Mouse (Mus musculus) lung, embryonic 15.5 days (tissue): Measurements from ENCODE around the gene Tex14. TPM values are rescaled to one million over a fixed set of nuclear protein-coding genes. Genes with fewer than 3 reads are reported as not detected.
A peak's percentile ranks its signal among the peaks of the same experiment; 100 is the strongest.

Experiments used
- ATAC-seq: fragments of 200-750 bp; cut with Nextera tagmentation; 2 replicates; pipeline ENCODE4 v1.8.0; 2017; ENCODE audit warnings: moderate number of reproducible peaks, borderline replicate concordance; ENCODE audit not compliant: low FRiP score, low TSS enrichment; ENCODE audit errors: extremely low read depth
- H3K27ac ChIP-seq: fragments of 300-500 bp; sonication (generic); 2 replicates; pipeline ENCODE4 v1.5.1; 2015; ENCODE audit warnings: moderate library complexity, mild to moderate bottlenecking, inconsistent platforms
- H3K27me3 ChIP-seq: fragments of 300-500 bp; sonication (generic); 2 replicates; pipeline ENCODE4 v1.6.1; 2015; ENCODE audit warnings: inconsistent platforms
- H3K36me3 ChIP-seq: fragments of 300-500 bp; sonication (generic); 2 replicates; pipeline ENCODE4 v1.6.1; 2015; ENCODE audit warnings: inconsistent platforms
- H3K4me1 ChIP-seq: fragments of 300-500 bp; sonication (generic); 2 replicates; pipeline ENCODE4 v1.6.1; 2015; ENCODE audit warnings: inconsistent platforms
- H3K4me2 ChIP-seq: fragments of 300-500 bp; sonication (generic); 2 replicates; pipeline ENCODE4 v1.6.1; 2015; ENCODE audit warnings: inconsistent platforms, mild to moderate bottlenecking, moderate library complexity
- H3K4me3 ChIP-seq: fragments of 300-500 bp; sonication (generic); 2 replicates; pipeline ENCODE4 v1.5.1; 2015; ENCODE audit warnings: mild to moderate bottlenecking, inconsistent platforms
- H3K9ac ChIP-seq: fragments of 300-500 bp; sonication (generic); 2 replicates; pipeline ENCODE4 v1.6.1; 2015; ENCODE audit warnings: inconsistent platforms
- H3K9me3 ChIP-seq: fragments of 300-500 bp; sonication (generic); 2 replicates; pipeline ENCODE4 v1.6.1; 2016; ENCODE audit warnings: inconsistent platforms
- WGBS: fragments of 180-500 bp; shearing (Covaris S2); methylation state at CpG from one replicate; pipeline ENCODE4 v1.1.7; 2015; 5-methylcytosine and 5-hydroxymethylcytosine counted together
- polyA plus RNA-seq: library from polyadenylated mRNA; unstranded; fragments of >200 nt; fragmentation: Nextera tagmentation; extraction: Ambion mirVana; gene quantifications from 2 replicates; pipeline ENCODE4 v1.2.1, GENCODE M21; 2015

The Tex14 gene
- 0.46 and 0.54 TPM in 2 replicates for polyA plus RNA-seq

DNA sequence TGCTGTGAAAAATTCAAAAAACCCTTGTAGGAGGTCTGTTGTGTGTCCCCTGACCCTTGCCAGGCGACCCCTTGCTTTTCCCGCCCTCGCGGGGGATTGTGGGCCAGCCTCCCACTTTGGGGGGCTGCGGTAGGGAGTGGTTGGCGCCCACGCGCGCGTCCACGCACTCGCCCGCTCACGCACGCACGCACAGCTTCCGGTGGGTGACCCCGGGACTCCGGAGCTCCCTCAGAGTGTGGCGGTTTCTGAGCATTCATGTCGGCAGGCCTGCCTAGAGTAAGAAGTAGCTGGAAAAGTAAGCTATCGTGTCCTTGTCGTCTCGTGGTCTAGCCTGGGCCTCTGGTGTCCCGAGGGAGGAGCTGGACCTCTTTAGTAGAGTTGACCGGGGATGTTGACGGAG is at the start of gene Tex14, which contains the start of gene Rad51c:
Gene Tex14 (plus strand): TSS at position 190 of the 400 bp plus-strand sequence.
Gene Rad51c (minus strand): TSS at position 79 of the 400 bp plus-strand sequence.
- peaks cover 5% of the 10 kb centered on the region; the same call in 1 of the 2 replicates for H3K4me1 ChIP-seq
- H3K9ac ChIP-seq, result peak within 1 kb of the TSS; percentile 71
- H3K27ac ChIP-seq, result peak within 1 kb of the TSS; percentile 95
- H3K9me3 ChIP-seq, result no peaks in the 10 kb centered on the region
- H3K4me3 ChIP-seq, result peak within 1 kb of the TSS; percentile 51
- H3K4me2 ChIP-seq, result peak within 1 kb of the TSS; percentile 71
- H3K36me3 ChIP-seq, result no peaks in the 10 kb centered on the region
- 75% methylated on average over 27 of the region's 27 CpGs for WGBS
- peak; percentile 20; the same call in 1 of the 2 replicates for ATAC-seq
- no peaks in the 10 kb centered on the region for H3K27me3 ChIP-seq

DNA sequence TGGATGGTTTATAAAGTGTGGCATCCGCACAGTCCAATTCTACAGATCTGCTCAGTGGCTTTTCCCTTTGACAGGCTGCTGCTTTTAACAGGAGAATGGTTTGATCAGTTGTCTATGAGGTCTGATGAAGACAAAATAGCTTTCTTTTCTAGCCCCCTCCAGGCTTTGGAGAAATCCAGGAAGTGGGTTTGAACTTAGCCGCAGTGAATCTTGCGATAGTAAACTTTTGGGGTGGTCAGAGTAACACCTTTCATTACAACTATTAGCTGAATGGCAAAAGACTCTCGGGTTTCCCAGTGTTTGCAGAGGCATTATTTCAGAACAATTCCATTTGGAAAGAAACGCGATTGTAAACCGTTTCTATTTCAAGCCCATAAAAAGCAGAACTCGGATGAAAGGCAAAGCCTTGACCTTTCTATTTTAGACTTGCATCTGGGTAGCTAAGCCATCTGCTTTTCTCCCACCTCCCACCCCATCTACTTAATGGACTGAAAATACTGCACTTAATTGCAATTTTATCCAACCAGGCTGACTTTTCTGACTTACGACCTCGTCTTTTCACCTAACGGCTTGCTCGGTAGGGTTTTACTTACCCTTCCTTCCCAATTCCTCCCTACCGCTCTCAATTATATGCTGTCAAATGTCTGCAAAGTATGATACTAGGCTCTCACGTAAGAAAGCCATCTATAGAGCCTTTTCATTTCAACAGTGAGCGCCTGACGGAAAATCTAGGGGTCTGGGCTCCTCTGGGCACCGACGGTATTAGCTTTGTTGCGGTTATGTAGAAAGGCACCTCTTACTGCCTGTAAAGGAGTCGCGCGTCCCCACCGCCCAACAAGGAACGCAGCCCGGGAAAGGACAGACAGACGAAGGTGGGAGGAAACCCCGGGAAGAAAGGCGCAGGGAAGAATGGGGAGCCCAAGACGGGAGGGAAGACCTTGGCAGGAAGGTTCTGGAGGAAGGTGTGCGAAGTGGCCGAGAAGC is 47.3 kb upstream of the Tex14 start:
- Histone ChIP-seq H3K4me2 (peak overlapping the region; percentile 100), H3K27ac (no peak overlapping the region), H3K36me3 (no peaks in the 10 kb centered on the region), H3K4me1 (peaks cover 10% of the 10 kb centered on the region), H3K9me3 (no peaks in the 10 kb centered on the region), H3K4me3 (peak overlapping the region; percentile 71), H3K27me3 (peaks cover 51% of the 10 kb centered on the region), H3K9ac (peak overlapping the region; percentile 46)
- 7% methylated on average over 31 of the region's 31 CpGs for WGBS
- no peak for ATAC-seq

DNA sequence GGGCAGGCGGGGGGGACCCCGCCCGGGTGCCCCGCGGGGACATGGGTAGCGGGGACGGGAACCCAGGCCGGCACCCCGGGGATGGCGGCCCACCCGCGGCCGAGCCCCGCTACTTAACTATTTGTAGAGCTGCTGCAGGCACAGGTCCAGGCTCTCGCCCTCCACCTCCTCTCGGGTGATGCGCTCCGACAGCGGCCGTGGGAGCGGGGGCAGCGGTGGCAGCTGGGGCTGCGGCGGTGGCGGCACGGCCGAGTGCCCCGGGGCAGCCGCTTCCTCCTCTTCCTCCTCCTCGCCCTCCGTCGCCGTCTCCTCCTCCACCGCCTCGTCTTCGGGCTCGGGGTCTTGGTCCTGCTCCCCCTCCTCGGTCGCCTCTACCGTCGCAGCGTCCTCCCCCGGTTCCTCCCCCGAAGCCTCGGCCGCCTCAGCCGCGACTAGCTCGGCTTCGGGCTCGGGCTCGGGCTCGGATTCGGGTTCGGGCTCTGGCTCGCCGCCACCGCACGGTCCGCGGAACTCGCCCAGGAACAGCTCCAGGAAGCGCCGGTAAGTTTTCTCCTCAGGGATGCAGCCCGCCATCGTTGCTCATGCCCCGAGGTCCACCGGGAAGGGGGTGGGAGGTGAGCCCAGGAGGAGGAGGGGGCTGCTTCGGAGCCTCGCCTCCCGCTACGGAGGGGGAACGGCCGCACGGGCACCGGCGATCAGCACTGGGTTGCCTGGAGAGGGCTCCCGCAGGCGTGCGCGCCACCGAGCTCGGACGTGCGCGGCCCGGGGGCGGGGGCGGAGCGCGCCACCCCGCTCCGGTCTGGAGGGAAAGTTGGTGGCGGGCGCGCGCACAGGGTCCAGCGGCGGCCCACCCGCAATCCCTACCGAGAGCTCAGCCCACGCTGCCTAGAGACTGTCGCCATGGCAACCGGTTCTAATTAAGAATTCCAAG is 46.3 kb upstream of the Tex14 start, which contains the start of gene Ppm1e:
Gene Ppm1e (minus strand): TSS at position 693 of the 931 bp plus-strand sequence.
- H3K9me3 ChIP-seq, result no peaks in the 10 kb centered on the region
- WGBS, result under 1% methylated on average over 75 of the region's 104 CpGs
- H3K4me1 ChIP-seq, result peaks cover 10% of the 10 kb centered on the region
- no peaks in the 10 kb centered on the region for H3K36me3 ChIP-seq
- peak; percentile 86 for ATAC-seq
- peaks cover 51% of the 10 kb centered on the region for H3K27me3 ChIP-seq
- H3K9ac ChIP-seq, result peak within 1 kb of the TSS; percentile 46
- peak within 1 kb of the TSS; percentile 100 for H3K4me2 ChIP-seq
- no peak within 1 kb of the TSS for H3K27ac ChIP-seq
- H3K4me3 ChIP-seq, result peak within 1 kb of the TSS; percentile 71

DNA sequence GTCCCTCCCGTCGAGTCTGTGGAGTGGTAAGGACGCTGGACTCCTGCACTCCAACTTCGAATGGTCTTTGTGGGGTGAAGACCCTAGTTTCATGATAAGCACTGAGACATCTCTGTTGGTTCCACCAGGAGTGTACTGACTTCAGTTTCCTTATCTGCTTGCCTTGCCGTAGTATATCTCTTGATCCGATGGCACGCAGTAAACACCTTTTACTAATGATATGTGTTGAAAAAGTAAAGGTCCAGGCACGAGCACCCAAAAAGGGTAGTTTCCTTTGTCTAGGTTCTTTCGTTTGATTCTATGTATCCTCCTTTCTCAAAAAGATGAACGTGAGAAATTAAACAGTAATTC is 45.6 kb upstream of the Tex14 start:
- Histone ChIP-seq H3K4me1 (peaks cover 10% of the 10 kb centered on the region), H3K9me3 (no peaks in the 10 kb centered on the region), H3K27ac (no peak overlapping the region), H3K4me3 (peak overlapping the region; percentile 71), H3K9ac (peak overlapping the region; percentile 46; the same call in 1 of the 2 replicates), H3K27me3 (peaks cover 51% of the 10 kb centered on the region), H3K36me3 (no peaks in the 10 kb centered on the region), H3K4me2 (peak overlapping the region; percentile 100)
- 8% methylated on average over 10 of the region's 10 CpGs for WGBS
- no peak for ATAC-seq

DNA sequence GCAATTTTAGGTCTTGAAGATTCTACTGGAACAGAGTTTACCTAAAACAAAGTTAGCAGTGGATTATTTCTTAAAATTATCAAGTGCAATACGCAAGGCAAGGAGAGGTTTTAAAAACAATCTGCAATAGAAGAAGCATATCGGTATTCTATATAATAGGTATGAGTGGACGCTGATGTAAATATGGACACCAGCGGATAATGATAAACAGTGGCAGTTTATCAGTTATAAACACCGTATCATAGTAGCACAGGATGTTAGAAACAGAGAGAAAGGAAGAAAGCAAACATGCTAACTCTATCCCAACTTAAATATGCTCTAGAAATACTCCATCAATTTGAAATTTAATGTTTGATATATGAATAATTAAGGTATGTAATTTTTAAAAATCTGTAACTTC is 39.7 kb upstream of the Tex14 start:
- no peak overlapping the region for H3K9ac ChIP-seq
- H3K36me3 ChIP-seq, result no peaks in the 10 kb centered on the region
- H3K4me2 ChIP-seq, result no peak overlapping the region
- H3K9me3 ChIP-seq, result no peaks in the 10 kb centered on the region
- no peak for ATAC-seq
- H3K4me1 ChIP-seq, result no peaks in the 10 kb centered on the region
- no peak overlapping the region for H3K27ac ChIP-seq
- peaks cover 11% of the 10 kb centered on the region for H3K27me3 ChIP-seq
- 82% methylated on average over 5 of the region's 5 CpGs for WGBS
- H3K4me3 ChIP-seq, result no peak overlapping the region

DNA sequence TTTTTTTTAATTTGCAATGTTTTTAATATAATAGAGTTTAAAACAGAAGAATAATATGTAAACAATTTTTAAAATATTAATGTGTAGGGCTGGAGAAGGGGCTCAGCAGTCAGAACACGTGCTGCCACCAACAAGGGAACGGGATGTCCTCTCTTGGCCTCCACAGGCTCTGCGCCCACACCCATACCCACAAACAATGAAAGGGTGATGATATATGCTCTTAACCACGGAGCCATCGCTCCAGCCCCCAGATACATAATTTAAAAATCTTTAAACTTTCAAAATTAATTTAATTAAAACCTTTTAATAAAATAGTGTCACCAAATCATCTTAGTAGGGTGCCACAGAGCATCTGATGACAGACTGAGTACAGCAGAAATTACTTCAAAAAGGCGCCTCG is 37.8 kb upstream of the Tex14 start:
- WGBS, result 81% methylated on average over 7 of the region's 7 CpGs
- H3K4me1 ChIP-seq, result no peaks in the 10 kb centered on the region
- H3K27me3 ChIP-seq, result no peaks in the 10 kb centered on the region
- H3K27ac ChIP-seq, result no peak overlapping the region
- no peak for ATAC-seq
- H3K4me2 ChIP-seq, result no peak overlapping the region
- H3K4me3 ChIP-seq, result no peak overlapping the region
- H3K36me3 ChIP-seq, result no peaks in the 10 kb centered on the region
- no peak overlapping the region for H3K9ac ChIP-seq
- H3K9me3 ChIP-seq, result no peaks in the 10 kb centered on the region

DNA sequence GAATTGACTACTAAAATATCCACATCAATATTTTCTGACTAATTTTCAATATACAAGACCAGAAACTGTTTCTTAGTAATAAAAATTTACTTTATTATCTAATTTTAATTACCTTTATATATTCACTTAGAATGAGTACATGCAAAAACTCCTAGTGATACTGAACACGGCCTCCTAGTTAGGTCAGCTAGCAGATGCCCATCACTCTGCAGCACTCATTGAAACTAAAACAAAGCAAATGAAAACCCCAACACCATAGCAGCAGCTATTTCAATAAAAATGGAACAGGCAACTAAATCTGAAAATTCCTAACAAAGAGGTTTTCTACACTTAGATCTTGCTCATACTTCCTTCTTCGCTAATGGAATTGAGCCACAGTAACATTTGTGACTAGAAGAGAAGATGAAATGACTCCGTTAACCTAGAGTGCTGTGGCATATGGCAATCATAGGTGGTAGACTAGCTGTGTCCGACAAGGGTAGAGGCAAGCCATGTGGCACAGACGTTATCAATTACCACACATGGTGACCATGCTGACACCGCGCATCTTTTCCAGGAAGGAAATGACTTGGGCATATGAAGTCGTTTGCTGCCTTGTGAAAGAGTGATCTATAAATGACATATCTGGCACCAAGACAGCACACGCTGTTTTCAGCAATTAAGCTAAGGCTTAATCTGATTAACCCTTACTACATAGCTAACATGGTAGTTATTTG is 36.8 kb upstream of the Tex14 start:
- ATAC-seq, result no peak
- H3K4me1 ChIP-seq, result no peaks in the 10 kb centered on the region
- no peak overlapping the region for H3K4me2 ChIP-seq
- WGBS, result 68% methylated on average over 9 of the region's 9 CpGs
- H3K36me3 ChIP-seq, result no peaks in the 10 kb centered on the region
- no peak overlapping the region for H3K27ac ChIP-seq
- H3K9me3 ChIP-seq, result no peaks in the 10 kb centered on the region
- no peak overlapping the region for H3K9ac ChIP-seq
- no peak overlapping the region for H3K4me3 ChIP-seq
- no peaks in the 10 kb centered on the region for H3K27me3 ChIP-seq

DNA sequence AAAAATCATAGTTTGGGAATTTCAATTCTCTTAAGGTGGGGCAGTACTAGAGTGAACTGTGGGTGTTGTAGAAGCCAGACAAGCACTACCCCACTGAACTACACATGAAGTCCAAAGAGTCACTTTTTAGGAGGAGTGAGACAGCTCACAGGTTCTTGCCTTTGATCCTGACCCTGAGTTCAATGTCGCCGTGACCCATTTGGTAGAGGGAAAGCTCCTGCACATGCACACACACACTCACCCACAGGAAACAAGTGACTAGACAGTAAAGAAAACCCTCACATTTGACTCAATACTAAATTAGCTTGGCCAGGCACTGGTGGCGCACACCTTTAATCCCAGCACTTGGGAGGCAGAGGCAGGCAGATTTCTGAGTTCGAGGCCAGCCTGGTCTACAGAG is 20.3 kb upstream of the Tex14 start:
- no peaks in the 10 kb centered on the region for H3K9me3 ChIP-seq
- no peaks in the 10 kb centered on the region for H3K4me1 ChIP-seq
- H3K27ac ChIP-seq, result no peak overlapping the region
- no peaks in the 10 kb centered on the region for H3K27me3 ChIP-seq
- no peak overlapping the region for H3K4me3 ChIP-seq
- H3K36me3 ChIP-seq, result no peaks in the 10 kb centered on the region
- no peak for ATAC-seq
- no peak overlapping the region for H3K9ac ChIP-seq
- 98% methylated on average over 4 of the region's 4 CpGs for WGBS
- H3K4me2 ChIP-seq, result no peak overlapping the region

DNA sequence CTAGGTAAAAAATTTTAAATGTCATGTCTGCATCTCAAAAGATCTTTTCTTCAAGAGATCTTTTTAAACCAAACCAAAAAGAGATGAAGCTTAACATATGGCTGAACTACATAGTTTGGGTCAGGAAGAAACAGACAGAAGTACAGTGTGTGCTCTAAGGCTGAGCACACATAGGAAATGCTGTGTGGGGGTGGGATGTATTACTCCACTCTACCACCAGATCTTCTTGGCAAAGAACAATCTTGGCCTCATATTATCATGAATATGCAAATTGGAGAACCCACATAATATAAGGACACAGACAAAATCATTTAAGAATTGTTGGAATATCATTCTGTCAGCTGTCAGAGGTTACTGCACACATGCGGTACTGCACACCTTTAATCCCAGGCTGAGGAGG is 19.2 kb upstream of the Tex14 start:
- 95% methylated on average over 1 of the region's 1 CpGs for WGBS
- Histone ChIP-seq H3K4me1 (no peaks in the 10 kb centered on the region), H3K36me3 (no peaks in the 10 kb centered on the region), H3K27ac (no peak overlapping the region), H3K4me3 (no peak overlapping the region), H3K27me3 (no peaks in the 10 kb centered on the region), H3K4me2 (no peak overlapping the region), H3K9ac (no peak overlapping the region), H3K9me3 (no peaks in the 10 kb centered on the region)
- ATAC-seq, result no peak

DNA sequence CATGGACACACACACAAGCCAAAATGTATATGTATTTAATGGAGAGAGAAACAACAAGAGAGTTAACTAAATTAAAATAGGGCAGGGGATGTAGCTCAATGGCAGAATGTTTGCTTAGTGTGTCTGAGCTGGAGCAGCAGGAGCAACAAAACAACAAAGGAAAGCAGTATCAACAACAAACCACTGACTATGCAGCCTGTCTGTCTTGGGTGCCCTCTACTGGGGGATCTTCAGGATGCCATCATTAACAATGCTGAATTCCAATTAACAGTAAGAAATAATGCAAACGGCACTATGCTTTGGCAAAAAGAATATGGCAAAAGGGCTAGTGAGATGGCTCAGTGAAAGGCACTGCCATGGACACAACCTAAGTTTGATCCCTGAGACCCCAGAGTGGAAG is 11.0 kb upstream of the Tex14 start:
- no peak overlapping the region for H3K9ac ChIP-seq
- no peak for ATAC-seq
- WGBS, result 47% methylated on average over 1 of the region's 1 CpGs

DNA sequence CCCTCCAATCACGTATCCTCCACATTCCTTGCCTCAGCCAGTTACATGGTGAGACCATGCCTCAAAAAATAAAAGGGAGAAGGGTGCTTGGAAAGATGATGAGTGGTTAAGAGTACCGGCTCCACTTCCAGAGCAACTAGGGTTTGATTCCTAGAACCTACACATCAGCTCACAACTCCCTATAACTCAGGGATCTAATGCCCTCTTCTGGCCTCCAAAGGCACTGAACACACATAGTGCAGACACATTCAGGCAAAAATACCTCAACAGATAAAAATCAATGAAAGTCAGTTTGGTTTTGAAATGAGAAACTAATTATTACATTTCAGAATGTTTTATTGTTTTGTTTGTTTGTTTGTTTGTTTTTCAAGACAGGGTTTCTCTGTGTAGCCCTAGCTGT is 6.5 kb upstream of the Tex14 start:
- 79% methylated on average over 2 of the region's 2 CpGs for WGBS
- no peak for ATAC-seq
- H3K27ac ChIP-seq, result no peak overlapping the region
- H3K9ac ChIP-seq, result no peak overlapping the region
- no peak overlapping the region for H3K4me3 ChIP-seq
- no peaks in the 10 kb centered on the region for H3K36me3 ChIP-seq
- H3K27me3 ChIP-seq, result no peaks in the 10 kb centered on the region
- no peaks in the 10 kb centered on the region for H3K4me1 ChIP-seq
- no peaks in the 10 kb centered on the region for H3K9me3 ChIP-seq
- no peak overlapping the region for H3K4me2 ChIP-seq

More for the DNA sequence above, 11.0 kb upstream of the Tex14 start:
- H3K4me1 ChIP-seq, result no peaks in the 10 kb centered on the region
- H3K4me3 ChIP-seq, result no peak overlapping the region
- no peaks in the 10 kb centered on the region for H3K9me3 ChIP-seq
- H3K27ac ChIP-seq, result no peak overlapping the region
- H3K27me3 ChIP-seq, result no peaks in the 10 kb centered on the region
- H3K4me2 ChIP-seq, result no peak overlapping the region
- H3K36me3 ChIP-seq, result no peaks in the 10 kb centered on the region
